Mouse (Mus musculus) mesoderm, embryonic 11.5 days (tissue): ENCODE measurements at regions not wholly inside any gene's neighbourhood (a gene's known extent, or its start where the extent isn't known, plus 50 kb on each side); places are given as distances from the start of the nearest gene placed in this dataset.
"Not testable (repeated sequence)": the region's sequence is repeated elsewhere in the genome, so short reads cannot be mapped to it uniquely, and the experiment has no call there.

Source experiments
- DNase-seq: peaks from one replicate; pipeline ENCODE4 v3.0.0-alpha.2; 2012; ENCODE audit warnings: low read depth, low spot score

DNA sequence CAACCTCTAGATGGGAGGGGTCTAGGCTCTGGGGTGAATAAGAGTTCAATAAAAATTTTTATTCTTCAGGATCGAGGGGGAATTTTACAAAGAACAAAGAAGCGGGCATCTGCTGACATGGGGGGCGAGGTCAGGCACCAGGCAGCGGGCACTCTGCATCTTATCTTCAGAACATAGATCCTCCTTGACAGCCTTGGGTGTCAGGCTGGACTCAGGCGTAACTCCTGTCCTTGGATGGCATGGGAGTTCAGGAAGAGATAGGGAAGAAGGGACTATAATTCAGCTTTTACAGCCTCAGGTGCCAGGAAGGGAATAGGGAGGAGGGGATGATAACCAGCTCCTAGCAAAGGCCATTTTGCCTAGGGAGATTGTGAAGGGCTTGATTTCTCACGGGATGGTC, 753.1 kb downstream of the Gm10330 start:
- DNase-seq = not testable (repeated sequence)

DNA sequence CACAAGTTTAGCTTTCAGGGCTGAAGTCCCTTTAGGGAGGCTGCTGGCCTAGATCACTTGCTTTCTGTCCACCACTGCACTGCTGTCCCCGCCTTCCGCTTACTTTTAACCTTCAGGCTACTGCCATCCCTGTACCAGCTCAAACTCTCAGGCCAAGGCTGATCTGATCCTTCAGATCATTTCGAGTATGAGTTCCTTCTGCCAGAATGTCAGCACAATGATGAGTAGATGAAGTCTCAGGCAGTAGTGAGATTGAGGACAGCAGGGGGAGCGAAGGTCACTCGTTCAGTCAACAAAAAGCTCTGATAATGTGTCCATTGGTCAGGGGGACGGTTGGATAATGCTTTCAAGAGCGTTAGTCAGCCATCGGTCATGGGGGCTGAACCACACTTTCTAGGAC, 756.5 kb downstream of the Gm10330 start:
- not testable (repeated sequence) for DNase-seq

DNA sequence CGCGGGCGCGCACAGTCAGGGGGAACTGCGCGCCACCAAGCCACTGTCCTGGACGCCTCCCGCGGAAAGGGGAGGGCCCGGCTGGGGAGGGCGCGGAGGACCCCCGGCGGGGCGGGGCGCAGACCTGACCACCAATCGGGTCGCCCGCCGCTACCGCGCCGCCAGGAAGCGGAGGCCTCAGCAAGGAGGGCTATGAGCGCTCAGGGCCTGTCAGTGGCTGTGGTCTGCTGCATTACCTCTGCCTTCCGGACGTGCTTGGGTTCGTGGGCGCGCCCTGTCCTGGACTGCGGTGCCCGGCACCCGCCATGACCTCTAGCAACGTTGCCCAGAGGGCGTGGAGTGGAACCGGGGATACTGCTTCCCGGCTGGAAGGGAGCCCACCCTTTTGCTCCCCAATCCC, 769.9 kb downstream of the Gm10330 start:
- peak; percentile 9 for DNase-seq

DNA sequence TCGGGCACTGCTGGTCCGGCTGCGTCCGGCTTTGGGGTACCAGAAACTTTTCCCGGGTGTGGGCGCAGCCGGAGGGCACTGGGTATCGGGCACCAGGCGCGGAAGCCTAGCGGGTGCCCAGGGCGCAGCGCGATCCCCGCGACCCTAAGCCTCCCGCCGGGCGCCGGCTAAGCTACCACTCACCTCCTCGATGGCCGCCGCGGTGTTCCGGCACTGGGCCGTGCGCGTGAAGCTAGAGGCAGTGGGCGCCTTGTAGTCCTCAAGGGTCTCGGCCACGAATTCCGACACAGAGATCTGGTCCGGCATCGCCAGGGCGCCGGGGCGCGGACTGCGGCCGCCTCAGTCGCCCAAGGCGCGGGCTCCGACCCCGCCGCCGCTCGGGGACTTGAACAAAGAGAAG, 770.4 kb downstream of the Gm10330 start:
- DNase-seq = not testable (repeated sequence)
